Mouse (Mus musculus): ENCODE data around the gene Ptpn22. TPM values are rescaled to one million over a fixed set of nuclear protein-coding genes. Genes with fewer than 3 reads are reported as not detected.

The Ptpn22 gene
- total RNA-seq, 2 experiments from 2014 or later: 0.18 to 0.42 TPM

- intact Hi-C loops (cut with DNase I): no loop called here
- Histone ChIP-seq H3K4me3 (no peak overlapping the region), H3K27ac (no peak overlapping the region)
- no peak for TF ChIP-seq CTCF (IDR thresholded peaks at IDR 0.05)
- DNase-seq: no peak
These were observed 13.1 kb downstream of the Ptpn22 start for GRCm38 (mm10) chr3:103872663-103873098.

GRCm38 (mm10) chr3:103874329-103874728 is 14.7 kb downstream of the Ptpn22 start:
- no peak overlapping the region for H3K4me3 ChIP-seq
- no peak for TF ChIP-seq CTCF (IDR thresholded peaks at IDR 0.05)
- no peak for DNase-seq
- no peak overlapping the region for H3K27ac ChIP-seq
- intact Hi-C loops (cut with DNase I): no loop called here

- TF ChIP-seq CTCF (IDR thresholded peaks at IDR 0.05): no peak
- intact Hi-C loops (cut with DNase I): loop anchor here (5.0 kb wide), 2 partner anchors 69 to 149 kb away; partner anchors contain the start of genes Gm10964 and Olfml3
- Histone ChIP-seq H3K4me3 (no peak overlapping the region), H3K27ac (no peak overlapping the region)
- DNase-seq: no peak
These were observed 26.4 kb downstream of the Ptpn22 start for GRCm38 (mm10) chr3:103885946-103886345.

- TF ChIP-seq CTCF (IDR thresholded peaks at IDR 0.05): peak; percentile 81
- Histone ChIP-seq H3K27ac (no peak overlapping the region), H3K4me3 (peak overlapping the region; percentile 29; the same call in 1 of the 2 replicates)
- DNase-seq: no peak
- intact Hi-C loops (cut with DNase I): loop anchor here (5.0 kb wide), 2 partner anchors 70 to 150 kb away; partner anchors contain the start of genes Gm10964 and Olfml3
These were observed 28.0 kb downstream of the Ptpn22 start for GRCm38 (mm10) chr3:103887581-103887980.

- Histone ChIP-seq H3K27ac (no peak overlapping the region), H3K4me3 (no peak overlapping the region)
- intact Hi-C loops (cut with DNase I): no loop called here
- DNase-seq: no peak
- no peak for TF ChIP-seq CTCF (IDR thresholded peaks at IDR 0.05)
These were observed 33.8 kb downstream of the Ptpn22 start for GRCm38 (mm10) chr3:103893374-103893773.

- DNase-seq: peak; percentile 43
- H3K27ac ChIP-seq: no peak overlapping the region
- intact Hi-C loops (cut with DNase I): no loop called here
- peak; percentile 67 for TF ChIP-seq CTCF (IDR thresholded peaks at IDR 0.05)
- no peak overlapping the region for H3K4me3 ChIP-seq
These were observed 45.1 kb downstream of the Ptpn22 start for GRCm38 (mm10) chr3:103904705-103905104.

- intact Hi-C loops (cut with DNase I): no loop called here
- no peak for TF ChIP-seq CTCF (IDR thresholded peaks at IDR 0.05)
- no peak for DNase-seq
- no peak overlapping the region for H3K4me3 ChIP-seq
- H3K27ac ChIP-seq: no peak overlapping the region
These were observed 47.9 kb downstream of the Ptpn22 start for GRCm38 (mm10) chr3:103907335-103908030.

- H3K4me3 ChIP-seq: no peak overlapping the region
- no peak for TF ChIP-seq CTCF (IDR thresholded peaks at IDR 0.05)
- intact Hi-C loops (cut with DNase I): no loop called here
These were observed 49.2 kb downstream of the Ptpn22 start for GRCm38 (mm10) chr3:103908781-103909180.

GRCm38 (mm10) chr3:103913451-103913961 is 53.9 kb downstream of the Ptpn22 start:
- TF ChIP-seq CTCF (IDR thresholded peaks at IDR 0.05): no peak
- H3K4me3 ChIP-seq: peak overlapping the region; percentile 95
- H3K27ac ChIP-seq: peak overlapping the region; percentile 98
- intact Hi-C loops (cut with DNase I): loop anchor here (10.0 kb wide), 1 partner anchor 531 kb away; no protein-coding TSS in a partner anchor
- peak; percentile 28 for DNase-seq

More at GRCm38 (mm10) chr3:103908781-103909180, 49.2 kb downstream of the Ptpn22 start:
- H3K27ac ChIP-seq: no peak overlapping the region
- DNase-seq: no peak

GRCm38 (mm10) chr3:103914010-103914669 is 54.5 kb downstream of the Ptpn22 start, which contains the start of gene Rsbn1:
Rsbn1 (plus strand) TSS chr3:103914120.
- no peak; the same call in 1 of the 2 replicates for TF ChIP-seq CTCF (IDR thresholded peaks at IDR 0.05)
- intact Hi-C loops (cut with DNase I): loop anchor here (10.0 kb wide), 1 partner anchor 531 kb away; no protein-coding TSS in a partner anchor
- peak within 1 kb of the TSS; percentile 95 for H3K4me3 ChIP-seq
- peak; percentile 98 for DNase-seq
- H3K27ac ChIP-seq: peak within 1 kb of the TSS; percentile 98

- H3K4me3 ChIP-seq: peak overlapping the region; percentile 95
- DNase-seq: no peak
- no peak for TF ChIP-seq CTCF (IDR thresholded peaks at IDR 0.05)
- H3K27ac ChIP-seq: peak overlapping the region; percentile 98
- intact Hi-C loops (cut with DNase I): loop anchor here (5.0 to 10.0 kb wide), 2 partner anchors 52 to 530 kb away; partner anchors contain the start of gene Phtf1
These were observed 55.3 kb downstream of the Ptpn22 start for GRCm38 (mm10) chr3:103914732-103915508.

- no peak for TF ChIP-seq CTCF (IDR thresholded peaks at IDR 0.05)
- H3K4me3 ChIP-seq: peak overlapping the region; percentile 95
- peak overlapping the region; percentile 98 for H3K27ac ChIP-seq
- DNase-seq: no peak
- intact Hi-C loops (cut with DNase I): loop anchor here (5.0 to 10.0 kb wide), 2 partner anchors 52 to 529 kb away; partner anchors contain the start of gene Phtf1
These were observed 55.9 kb downstream of the Ptpn22 start for GRCm38 (mm10) chr3:103915509-103915896.

All from gastrocnemius, adult 2 months (tissue).